Mouse (Mus musculus) intestine, embryonic 14.5 days (tissue): ENCODE results near the gene Fam210b. TPM values are rescaled to one million over a fixed set of nuclear protein-coding genes. Genes with fewer than 3 reads are reported as not detected.

Source experiments
- ATAC-seq: fragments of 200-750 bp; cut with Nextera tagmentation; replicated peaks from 2 replicates; pipeline ENCODE4 v1.8.0; 2017; ENCODE audit warnings: low read depth, moderate number of reproducible peaks, moderate TSS enrichment, moderate library complexity; ENCODE audit not compliant: low FRiP score, low TSS enrichment
- DNase-seq: peaks from one replicate; pipeline ENCODE4 v3.0.0-alpha.2; 2018; ENCODE audit warnings: low spot score
- H3K27ac ChIP-seq: fragments of 300-500 bp; sonication (generic); 2 replicates; pipeline ENCODE4 v1.5.1; 2014; ENCODE audit warnings: low read depth, mild to moderate bottlenecking, control low read depth
- H3K27me3 ChIP-seq: fragments of 300-500 bp; sonication (generic); replicated peaks from 2 replicates; pipeline ENCODE4 v1.6.1; 2014; ENCODE audit warnings: low read length, control low read depth; ENCODE audit not compliant: control insufficient read depth, insufficient read depth
- H3K36me3 ChIP-seq: fragments of 300-500 bp; sonication (generic); 2 replicates; pipeline ENCODE4 v1.6.1; 2014; ENCODE audit warnings: low read length, control low read depth; ENCODE audit not compliant: control insufficient read depth, insufficient read depth
- H3K4me1 ChIP-seq: fragments of 300-500 bp; sonication (generic); replicated peaks from 2 replicates; pipeline ENCODE4 v1.6.1; 2014; ENCODE audit warnings: low read length, control low read depth, mixed read lengths; ENCODE audit not compliant: control insufficient read depth, insufficient read depth
- H3K4me2 ChIP-seq: fragments of 300-500 bp; sonication (generic); 2 replicates; pipeline ENCODE4 v1.6.1; 2014; ENCODE audit warnings: low read length
- H3K4me3 ChIP-seq: fragments of 300-500 bp; sonication (generic); 2 replicates; pipeline ENCODE4 v1.5.1; 2014; ENCODE audit warnings: low read depth, low read length, control low read depth, mixed read lengths
- H3K9ac ChIP-seq: fragments of 300-500 bp; sonication (generic); 2 replicates; pipeline ENCODE4 v1.6.1; 2014; ENCODE audit warnings: mild to moderate bottlenecking, low read length
- H3K9me3 ChIP-seq: fragments of 300-500 bp; sonication (generic); 2 replicates; pipeline ENCODE4 v1.6.1; 2016; ENCODE audit warnings: low read length, control low read depth; ENCODE audit not compliant: control insufficient read depth
- WGBS: fragments of 180-500 bp; shearing (Covaris S2); extraction: QIAGEN DNeasy Blood & Tissue Kit; methylation state at CpG from one replicate; pipeline ENCODE4 v1.1.7; 2014; 5-methylcytosine and 5-hydroxymethylcytosine counted together
- polyA plus RNA-seq: library from polyadenylated mRNA; unstranded; fragments of >200 nt; fragmentation: Nextera tagmentation; extraction: Ambion mirVana; gene quantifications from 2 replicates; pipeline ENCODE4 v1.2.1, GENCODE M21; 2014

Gene Fam210b
- polyA plus RNA-seq, 1 experiment from 2014 or later = 9.5 TPM

DNA sequence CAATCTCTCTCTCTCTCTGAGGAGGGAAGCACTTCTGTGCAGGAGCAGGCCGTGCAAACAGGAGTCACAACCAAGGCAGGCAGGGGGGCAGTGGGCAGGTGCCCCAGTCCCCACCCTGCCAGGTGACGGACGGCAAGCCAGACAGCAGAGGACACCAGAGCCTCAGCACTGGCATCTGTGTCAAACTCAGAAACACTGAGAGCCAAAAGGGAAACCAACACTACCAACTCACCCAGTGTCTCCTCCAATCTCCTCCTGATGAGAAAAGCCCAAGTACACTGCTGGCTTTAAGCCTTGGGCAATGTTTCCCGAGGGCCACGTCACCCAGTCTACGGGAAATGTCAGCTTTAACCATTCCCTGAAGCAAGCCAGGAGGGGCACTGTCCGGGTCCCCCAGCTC is 17.8 kb downstream of the Fam210b start:
- Histone ChIP-seq H3K9me3 (no peaks in the 10 kb centered on the region), H3K27ac (no peak overlapping the region), H3K4me3 (no peak overlapping the region), H3K9ac (no peak overlapping the region), H3K4me2 (no peak overlapping the region), H3K4me1 (peaks cover 4% of the 10 kb centered on the region), H3K27me3 (no peaks in the 10 kb centered on the region), H3K36me3 (peaks cover 96% of the 10 kb centered on the region)
- no peak for ATAC-seq
- WGBS = 90% methylated on average over 7 of the region's 7 CpGs
- no peak for DNase-seq

DNA sequence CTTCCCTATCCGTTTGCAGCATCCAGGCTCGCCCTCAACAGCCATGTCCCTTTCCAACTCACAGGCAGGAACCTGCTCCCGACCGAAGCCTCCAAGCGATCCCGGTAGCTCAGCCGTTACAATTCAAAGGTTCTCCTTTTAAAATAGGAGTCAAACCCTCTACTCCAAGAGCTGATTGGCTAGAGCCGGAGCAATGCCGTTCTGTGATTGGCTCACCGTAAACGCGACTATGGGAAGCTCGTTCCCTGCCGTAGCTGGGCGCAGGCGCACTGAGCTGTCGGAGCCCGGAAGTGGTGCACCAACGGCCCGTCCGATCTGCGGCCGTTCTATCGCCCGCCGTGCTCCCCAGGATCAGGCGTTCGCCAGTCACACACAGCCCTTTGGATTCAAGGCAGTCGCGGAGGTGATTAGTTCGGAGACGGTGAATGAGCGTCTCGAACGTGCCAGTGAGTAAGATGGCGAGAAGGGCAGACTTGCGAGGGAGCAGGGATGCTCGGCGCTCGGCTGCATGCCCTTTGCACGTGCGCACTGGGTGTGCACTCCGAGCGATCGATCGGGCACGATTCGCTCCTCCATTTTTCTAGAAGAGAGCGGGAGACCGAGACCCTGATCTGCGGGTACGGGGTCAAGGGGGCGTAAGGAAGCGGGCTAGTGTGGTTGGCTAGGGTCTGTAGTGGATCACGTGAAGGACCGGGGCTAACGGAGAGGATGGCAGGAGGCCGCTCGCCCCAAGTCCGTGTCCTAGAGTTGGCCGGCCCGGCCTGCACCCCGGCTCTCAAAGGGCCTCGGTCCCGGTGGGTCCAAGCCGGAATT is 25.3 kb downstream of the Fam210b start, which contains the start of the genes Aurka and Cstf1:
Gene Aurka (minus strand): TSS at position 125 of the 813 bp plus-strand sequence.
Gene Cstf1 (plus strand): TSS at position 271 of the 813 bp plus-strand sequence.
- no peaks in the 10 kb centered on the region for H3K9me3 ChIP-seq
- peak; percentile 99 for ATAC-seq
- WGBS = under 1% methylated on average over 65 of the region's 66 CpGs

DNA sequence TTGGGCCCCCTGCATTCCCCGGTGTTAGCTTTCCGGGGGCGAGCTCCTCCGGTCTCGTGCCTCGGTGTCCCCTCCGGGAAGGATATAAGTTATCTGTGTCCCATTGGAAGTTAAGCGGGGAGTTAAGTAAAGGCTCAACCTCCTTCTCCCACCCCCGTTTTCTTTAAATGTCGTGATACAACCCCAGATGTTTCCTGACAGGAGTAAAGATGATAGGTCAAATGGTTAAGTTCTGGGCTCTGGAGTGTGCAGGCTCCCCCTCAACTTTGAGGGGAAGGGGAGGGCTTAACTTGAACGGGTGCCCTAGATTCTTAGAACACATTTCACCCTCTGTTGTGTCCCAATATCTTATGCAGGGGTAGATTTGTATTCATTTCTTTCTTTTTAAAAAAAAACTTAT is 25.9 kb downstream of the Fam210b start:
- ATAC-seq (no peak), DNase-seq (no peak)
- peak overlapping the region; percentile 97 for H3K4me3 ChIP-seq
- H3K36me3 ChIP-seq = peaks cover 60% of the 10 kb centered on the region
- no peaks in the 10 kb centered on the region for H3K9me3 ChIP-seq
- no peaks in the 10 kb centered on the region for H3K27me3 ChIP-seq
- peak overlapping the region; percentile 82 for H3K27ac ChIP-seq
- H3K4me2 ChIP-seq = peak overlapping the region; percentile 78
- H3K4me1 ChIP-seq = peaks cover 28% of the 10 kb centered on the region
- H3K9ac ChIP-seq = peak overlapping the region; percentile 88
- WGBS = under 1% methylated on average over 11 of the region's 11 CpGs

More for the DNA sequence above, 25.3 kb downstream of the Fam210b start, which contains the start of the genes Aurka and Cstf1:
- DNase-seq = peak; percentile 98
- H3K36me3 ChIP-seq = peaks cover 58% of the 10 kb centered on the region
- H3K4me1 ChIP-seq = peaks cover 28% of the 10 kb centered on the region
- H3K9ac ChIP-seq = peak within 1 kb of the TSS; percentile 88
- H3K27me3 ChIP-seq = no peaks in the 10 kb centered on the region
- peak within 1 kb of the TSS; percentile 97 for H3K4me3 ChIP-seq
- peak within 1 kb of the TSS; percentile 82 for H3K27ac ChIP-seq
- H3K4me2 ChIP-seq = peak within 1 kb of the TSS; percentile 78

DNA sequence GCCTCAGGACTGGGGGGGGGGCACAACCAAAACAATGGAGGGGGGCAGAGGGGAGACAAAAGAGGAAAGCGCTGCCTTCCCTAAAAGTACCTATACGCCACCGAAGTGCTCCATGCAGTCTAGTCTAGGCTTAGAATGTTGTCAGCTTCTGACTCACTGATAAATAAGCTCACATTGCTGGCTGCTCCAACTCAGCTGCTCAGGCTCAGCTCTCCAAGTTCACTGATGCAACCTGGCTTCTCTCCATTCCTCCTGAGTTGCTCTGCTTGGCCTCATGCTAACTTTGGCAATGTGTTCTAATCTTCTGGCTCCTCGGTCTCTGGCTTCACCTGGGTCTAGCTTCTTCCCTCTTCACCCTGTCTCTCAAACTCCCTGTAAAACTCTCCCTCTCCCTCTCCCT is 31.2 kb downstream of the Fam210b start:
- Histone ChIP-seq H3K4me1 (peaks cover 6% of the 10 kb centered on the region), H3K4me3 (no peak overlapping the region), H3K36me3 (peaks cover 90% of the 10 kb centered on the region), H3K9ac (no peak overlapping the region), H3K27me3 (no peaks in the 10 kb centered on the region), H3K27ac (no peak overlapping the region), H3K4me2 (no peak overlapping the region), H3K9me3 (no peaks in the 10 kb centered on the region)
- WGBS = 86% methylated on average over 4 of the region's 4 CpGs
- ATAC-seq (no peak), DNase-seq (no peak)

DNA sequence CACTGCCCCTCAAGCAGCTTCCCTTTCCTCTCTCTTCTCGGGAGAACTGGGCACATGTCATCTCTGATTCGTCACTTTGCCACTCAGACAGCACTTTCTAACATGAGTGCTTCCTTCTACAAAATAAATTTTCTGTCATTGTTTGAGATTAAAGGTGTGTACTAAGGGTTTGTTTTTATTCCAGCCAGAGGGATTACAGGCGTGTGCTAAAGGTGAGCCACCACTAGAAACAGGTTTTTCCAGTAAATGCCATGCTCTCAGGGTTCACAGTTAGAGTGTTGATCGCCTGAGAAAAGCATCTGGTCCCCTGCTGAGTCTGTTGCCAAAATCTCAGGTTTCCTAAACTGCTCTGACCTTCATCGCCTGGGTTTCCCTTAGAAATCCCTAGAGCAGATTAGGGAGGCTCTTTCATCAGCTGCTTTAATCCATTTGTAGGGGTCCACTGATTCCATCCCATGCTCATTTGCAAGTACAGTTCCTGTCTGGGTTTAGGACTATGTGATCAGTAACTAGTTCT is 31.7 kb downstream of the Fam210b start:
- no peaks in the 10 kb centered on the region for H3K9me3 ChIP-seq
- no peak overlapping the region for H3K4me2 ChIP-seq
- ATAC-seq (no peak), DNase-seq (no peak)
- H3K27ac ChIP-seq = no peak overlapping the region
- no peak overlapping the region for H3K9ac ChIP-seq
- H3K4me3 ChIP-seq = no peak overlapping the region
- H3K27me3 ChIP-seq = no peaks in the 10 kb centered on the region
- H3K4me1 ChIP-seq = peaks cover under 1% of the 10 kb centered on the region; the same call in 1 of the 2 replicates
- H3K36me3 ChIP-seq = peaks cover 95% of the 10 kb centered on the region
- 64% methylated on average over 5 of the region's 5 CpGs for WGBS

DNA sequence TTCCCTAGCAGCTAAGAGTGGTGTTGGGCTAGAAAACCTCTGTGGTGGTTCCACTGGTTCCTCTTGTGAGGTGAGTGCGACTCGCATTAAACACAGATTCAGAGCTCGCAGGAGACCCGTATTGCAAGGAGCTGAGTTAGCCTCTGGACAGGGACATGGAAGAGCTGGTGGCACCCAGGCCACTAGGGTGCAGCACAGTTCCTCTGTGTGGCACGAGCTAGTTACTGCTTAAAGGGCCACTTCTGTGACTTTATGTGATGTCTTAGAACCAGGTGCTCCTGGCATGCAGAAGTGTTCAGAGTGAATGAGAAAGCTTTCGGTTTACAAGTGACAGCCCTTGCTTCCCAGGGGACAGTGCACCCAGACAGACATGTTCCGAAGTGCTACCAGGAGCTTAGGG is 33.0 kb downstream of the Fam210b start:
- Histone ChIP-seq H3K36me3 (peaks cover 96% of the 10 kb centered on the region), H3K27me3 (no peaks in the 10 kb centered on the region), H3K27ac (no peak overlapping the region), H3K9ac (no peak overlapping the region), H3K4me2 (no peak overlapping the region), H3K4me3 (no peak overlapping the region), H3K9me3 (no peaks in the 10 kb centered on the region), H3K4me1 (no peaks in the 10 kb centered on the region)
- ATAC-seq (no peak), DNase-seq (no peak)
- WGBS = 77% methylated on average over 7 of the region's 7 CpGs

DNA sequence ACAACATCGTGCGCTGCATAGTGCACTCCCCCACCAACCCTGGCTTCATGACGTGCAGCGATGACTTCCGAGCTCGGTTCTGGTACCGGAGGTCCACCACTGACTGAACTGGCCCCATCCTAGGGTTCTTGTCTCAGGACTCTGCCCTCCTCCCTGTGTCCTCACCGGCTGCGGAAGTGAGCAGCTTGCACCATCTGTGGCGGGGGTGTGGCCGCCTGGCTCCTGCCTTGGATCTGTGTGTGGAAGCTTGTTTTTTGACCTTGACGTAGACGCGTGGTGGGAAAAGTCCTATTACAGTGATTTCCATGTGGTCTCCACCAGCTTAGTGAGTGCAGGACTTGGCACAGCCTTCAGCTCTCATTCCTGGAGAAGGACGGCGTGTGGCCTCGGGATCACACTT is 35.1 kb downstream of the Fam210b start:
- Histone ChIP-seq H3K4me2 (no peak overlapping the region), H3K9me3 (no peaks in the 10 kb centered on the region), H3K9ac (no peak overlapping the region), H3K4me1 (no peaks in the 10 kb centered on the region), H3K27ac (no peak overlapping the region), H3K27me3 (no peaks in the 10 kb centered on the region), H3K4me3 (no peak overlapping the region), H3K36me3 (peaks cover 76% of the 10 kb centered on the region)
- no peak for ATAC-seq
- no peak for DNase-seq
- 94% methylated on average over 17 of the region's 17 CpGs for WGBS

DNA sequence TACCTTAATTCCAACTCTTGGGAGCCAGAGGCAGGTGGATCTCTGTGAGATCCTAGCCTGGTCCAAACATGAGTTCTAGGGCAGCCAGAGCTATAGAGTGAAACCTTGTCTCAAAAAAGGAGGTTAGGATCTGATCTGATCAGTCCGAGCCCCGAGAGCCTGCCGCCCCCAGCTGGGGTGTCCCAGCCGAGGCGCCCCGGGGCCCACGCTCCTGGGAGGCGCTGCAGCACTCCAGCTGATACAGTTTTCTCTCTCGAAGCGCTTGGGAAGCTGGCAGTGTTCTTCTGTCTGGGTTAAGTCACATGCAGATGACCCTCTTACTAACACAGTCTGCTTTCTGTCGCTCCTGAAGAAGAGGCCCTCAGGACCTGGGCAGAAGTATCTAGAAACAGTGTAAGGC is 36.0 kb downstream of the Fam210b start:
- no peak for DNase-seq
- H3K4me2 ChIP-seq = no peak overlapping the region
- H3K36me3 ChIP-seq = peaks cover 68% of the 10 kb centered on the region
- no peaks in the 10 kb centered on the region for H3K4me1 ChIP-seq
- H3K27ac ChIP-seq = no peak overlapping the region
- ATAC-seq = no peak
- H3K27me3 ChIP-seq = no peaks in the 10 kb centered on the region
- H3K4me3 ChIP-seq = no peak overlapping the region
- H3K9me3 ChIP-seq = no peaks in the 10 kb centered on the region
- no peak overlapping the region for H3K9ac ChIP-seq
- 97% methylated on average over 11 of the region's 11 CpGs for WGBS
